Mouse (Mus musculus): ENCODE measurements around the gene Tbcel. TPM values are rescaled to one million over a fixed set of nuclear protein-coding genes. Genes with fewer than 3 reads are reported as not detected.

Gene Tbcel
- total RNA-seq (2014; rRNA removed) (28.6 and 34.3 TPM in 2 replicates), polyA plus RNA-seq (2012; rRNA removed) (22.2 and 24.4 TPM in 2 replicates)

GRCm38 (mm10) chr9:42507709-42508108 is at the start of gene Tbcel:
Gene Tbcel, minus strand, starts transcription at chr9:42507809.
- no peaks in the 10 kb centered on the region for H3K27me3 ChIP-seq (ENCODE audit: control insufficient read depth, insufficient read depth, low read length)
- peak; percentile 75 for DNase-seq (ENCODE audit: extremely low read depth, low read depth, low spot score)
- H3K4me1 ChIP-seq (ENCODE audit: control insufficient read depth, insufficient read depth, low read length) = peaks cover 35% of the 10 kb centered on the region
- no peaks in the 10 kb centered on the region for H3K36me3 ChIP-seq (ENCODE audit: control insufficient read depth, insufficient read depth, low read length)
- no peaks in the 10 kb centered on the region for H3K79me2 ChIP-seq (ENCODE audit: control insufficient read depth, insufficient read depth, low read length)
- 46% methylated on average over 6 of the region's 6 CpGs for WGBS
- peak within 1 kb of the TSS; percentile 78 for H3K27ac ChIP-seq (replicated peaks; ENCODE audit: insufficient read depth, low read depth, low read length)
- TF ChIP-seq POLR2A (IDR thresholded peaks at IDR 0.05; ENCODE audit: extremely low read depth, insufficient read depth, low read length) (no peak), CTCF (IDR thresholded peaks at IDR 0.05; ENCODE audit: low read depth, low read length) (no peak)
- H3K4me3 ChIP-seq (ENCODE audit: insufficient read depth, low read depth, low read length) = no peak within 1 kb of the TSS
- no peak within 1 kb of the TSS for H3K9ac ChIP-seq (ENCODE audit: low read depth, low read length)

- Histone ChIP-seq H3K4me3 (ENCODE audit: insufficient read depth, low read depth, low read length) (no peak overlapping the region), H3K27me3 (ENCODE audit: control insufficient read depth, insufficient read depth, low read length) (no peaks in the 10 kb centered on the region), H3K9ac (ENCODE audit: low read depth, low read length) (no peak overlapping the region), H3K27ac (replicated peaks; ENCODE audit: insufficient read depth, low read depth, low read length) (no peak overlapping the region), H3K36me3 (ENCODE audit: control insufficient read depth, insufficient read depth, low read length) (no peaks in the 10 kb centered on the region), H3K4me1 (ENCODE audit: control insufficient read depth, insufficient read depth, low read length) (no peaks in the 10 kb centered on the region), H3K79me2 (ENCODE audit: control insufficient read depth, insufficient read depth, low read length) (no peaks in the 10 kb centered on the region)
- TF ChIP-seq CTCF (IDR thresholded peaks at IDR 0.05; ENCODE audit: low read depth, low read length) (no peak), POLR2A (IDR thresholded peaks at IDR 0.05; ENCODE audit: extremely low read depth, insufficient read depth, low read length) (no peak)
- WGBS = 89% methylated on average over 1 of the region's 1 CpGs
- no peak for DNase-seq (ENCODE audit: extremely low read depth, low read depth, low spot score)
Measured at GRCm38 (mm10) chr9:42555186-42555585, 47.6 kb upstream of the Tbcel start.

GRCm38 (mm10) chr9:42550116-42550515 is 42.5 kb upstream of the Tbcel start:
- Histone ChIP-seq H3K27ac (replicated peaks; ENCODE audit: insufficient read depth, low read depth, low read length) (no peak overlapping the region), H3K4me1 (ENCODE audit: control insufficient read depth, insufficient read depth, low read length) (no peaks in the 10 kb centered on the region), H3K27me3 (ENCODE audit: control insufficient read depth, insufficient read depth, low read length) (no peaks in the 10 kb centered on the region), H3K36me3 (ENCODE audit: control insufficient read depth, insufficient read depth, low read length) (no peaks in the 10 kb centered on the region), H3K9ac (ENCODE audit: low read depth, low read length) (no peak overlapping the region), H3K79me2 (ENCODE audit: control insufficient read depth, insufficient read depth, low read length) (no peaks in the 10 kb centered on the region), H3K4me3 (ENCODE audit: insufficient read depth, low read depth, low read length) (no peak overlapping the region)
- peak; percentile 23 for DNase-seq (ENCODE audit: extremely low read depth, low read depth, low spot score)
- WGBS = 25% methylated on average over 13 of the region's 13 CpGs
- peak; percentile 89 for TF ChIP-seq CTCF (IDR thresholded peaks at IDR 0.05; ENCODE audit: low read depth, low read length)
- no peak for TF ChIP-seq POLR2A (IDR thresholded peaks at IDR 0.05; ENCODE audit: extremely low read depth, insufficient read depth, low read length)

GRCm38 (mm10) chr9:42548981-42549380 is 41.4 kb upstream of the Tbcel start:
- DNase-seq (ENCODE audit: extremely low read depth, low read depth, low spot score) = no peak
- H3K9ac ChIP-seq (ENCODE audit: low read depth, low read length) = no peak overlapping the region
- no peaks in the 10 kb centered on the region for H3K27me3 ChIP-seq (ENCODE audit: control insufficient read depth, insufficient read depth, low read length)
- 85% methylated on average over 7 of the region's 7 CpGs for WGBS
- no peak overlapping the region for H3K27ac ChIP-seq (replicated peaks; ENCODE audit: insufficient read depth, low read depth, low read length)
- TF ChIP-seq CTCF (IDR thresholded peaks at IDR 0.05; ENCODE audit: low read depth, low read length) = no peak
- no peak for TF ChIP-seq POLR2A (IDR thresholded peaks at IDR 0.05; ENCODE audit: extremely low read depth, insufficient read depth, low read length)
- H3K4me1 ChIP-seq (ENCODE audit: control insufficient read depth, insufficient read depth, low read length) = no peaks in the 10 kb centered on the region
- no peaks in the 10 kb centered on the region for H3K79me2 ChIP-seq (ENCODE audit: control insufficient read depth, insufficient read depth, low read length)
- H3K36me3 ChIP-seq (ENCODE audit: control insufficient read depth, insufficient read depth, low read length) = no peaks in the 10 kb centered on the region
- H3K4me3 ChIP-seq (ENCODE audit: insufficient read depth, low read depth, low read length) = no peak overlapping the region

GRCm38 (mm10) chr9:42544521-42544920 is 36.9 kb upstream of the Tbcel start:
- H3K79me2 ChIP-seq (ENCODE audit: control insufficient read depth, insufficient read depth, low read length) = no peaks in the 10 kb centered on the region
- no peak overlapping the region for H3K9ac ChIP-seq (ENCODE audit: low read depth, low read length)
- no peaks in the 10 kb centered on the region for H3K27me3 ChIP-seq (ENCODE audit: control insufficient read depth, insufficient read depth, low read length)
- H3K4me1 ChIP-seq (ENCODE audit: control insufficient read depth, insufficient read depth, low read length) = no peaks in the 10 kb centered on the region
- no peak for TF ChIP-seq POLR2A (IDR thresholded peaks at IDR 0.05; ENCODE audit: extremely low read depth, insufficient read depth, low read length)
- no peak for TF ChIP-seq CTCF (IDR thresholded peaks at IDR 0.05; ENCODE audit: low read depth, low read length)
- WGBS = 95% methylated on average over 10 of the region's 10 CpGs
- H3K27ac ChIP-seq (replicated peaks; ENCODE audit: insufficient read depth, low read depth, low read length) = no peak overlapping the region
- H3K4me3 ChIP-seq (ENCODE audit: insufficient read depth, low read depth, low read length) = no peak overlapping the region
- H3K36me3 ChIP-seq (ENCODE audit: control insufficient read depth, insufficient read depth, low read length) = no peaks in the 10 kb centered on the region
- DNase-seq (ENCODE audit: extremely low read depth, low read depth, low spot score) = no peak

- 89% methylated on average over 8 of the region's 8 CpGs for WGBS
Measured at GRCm38 (mm10) chr9:42533491-42533890, 25.9 kb upstream of the Tbcel start.

More at GRCm38 (mm10) chr9:42533491-42533890, 25.9 kb upstream of the Tbcel start:
- Histone ChIP-seq H3K4me1 (ENCODE audit: control insufficient read depth, insufficient read depth, low read length) (0 out of 2 replicates have a peak, but pooled peaks cover 1% of the 10 kb centered on the region), H3K36me3 (ENCODE audit: control insufficient read depth, insufficient read depth, low read length) (no peaks in the 10 kb centered on the region), H3K9ac (ENCODE audit: low read depth, low read length) (no peak overlapping the region), H3K27ac (replicated peaks; ENCODE audit: insufficient read depth, low read depth, low read length) (no peak overlapping the region), H3K4me3 (ENCODE audit: insufficient read depth, low read depth, low read length) (no peak overlapping the region), H3K79me2 (ENCODE audit: control insufficient read depth, insufficient read depth, low read length) (no peaks in the 10 kb centered on the region), H3K27me3 (ENCODE audit: control insufficient read depth, insufficient read depth, low read length) (no peaks in the 10 kb centered on the region)
- DNase-seq (ENCODE audit: extremely low read depth, low read depth, low spot score) = no peak
- TF ChIP-seq POLR2A (IDR thresholded peaks at IDR 0.05; ENCODE audit: extremely low read depth, insufficient read depth, low read length) (no peak), CTCF (IDR thresholded peaks at IDR 0.05; ENCODE audit: low read depth, low read length) (no peak)

All from liver, adult 2 months (tissue).